Mouse (Mus musculus) olfactory bulb, adult 2 months (tissue): Measurements from ENCODE around the gene Acyp2.

Source experiments
- CTCF ChIP-seq: fragments of 200-500 bp; IDR thresholded peaks from 2 replicates; pipeline ENCODE4 v1.5.1; 2012; ENCODE audit warnings: low read depth, mild to moderate bottlenecking, low read length, moderate library complexity; ENCODE audit not compliant: insufficient read depth
- POLR2A ChIP-seq: fragments of 200-500 bp; IDR thresholded peaks from 2 replicates; pipeline ENCODE4 v1.6.1; 2012; ENCODE audit warnings: mild to moderate bottlenecking, low read depth, low read length, moderate library complexity; ENCODE audit not compliant: insufficient read depth

GRCm38 (mm10) chr11:30623218-30623617 is 26.2 kb downstream of the Acyp2 start:
- TF ChIP-seq CTCF (no peak), POLR2A (no peak)
